Mouse (Mus musculus) embryonic facial prominence, embryonic 13.5 days (tissue): ENCODE results near the gene Pipox. TPM values are rescaled to one million over a fixed set of nuclear protein-coding genes. Genes with fewer than 3 reads are reported as not detected.

Experiments used
- ATAC-seq: fragments of 200-750 bp; cut with Nextera tagmentation; 2 replicates; pipeline ENCODE4 v1.8.0; 2017; ENCODE audit warnings: low read depth; ENCODE audit not compliant: insufficient number of reproducible peaks, insufficient read depth, low FRiP score, low TSS enrichment
- H3K27ac ChIP-seq: fragments of 300-500 bp; sonication (generic); 2 replicates; pipeline ENCODE4 v1.5.1; 2015; ENCODE audit warnings: moderate library complexity, mild to moderate bottlenecking, inconsistent platforms
- H3K27me3 ChIP-seq: fragments of 300-500 bp; sonication (generic); 2 replicates; pipeline ENCODE4 v1.6.1; 2015; ENCODE audit warnings: mild to moderate bottlenecking, inconsistent platforms
- H3K36me3 ChIP-seq: fragments of 300-500 bp; sonication (generic); 2 replicates; pipeline ENCODE4 v1.6.1; 2015; ENCODE audit warnings: mild to moderate bottlenecking, inconsistent platforms
- H3K4me1 ChIP-seq: fragments of 300-500 bp; sonication (generic); 2 replicates; pipeline ENCODE4 v1.6.1; 2015; ENCODE audit warnings: inconsistent platforms
- H3K4me2 ChIP-seq: fragments of 300-500 bp; sonication (generic); 2 replicates; pipeline ENCODE4 v1.6.1; 2015; ENCODE audit warnings: moderate library complexity, mild to moderate bottlenecking, inconsistent platforms
- H3K4me3 ChIP-seq: fragments of 300-500 bp; sonication (generic); 2 replicates; pipeline ENCODE4 v1.5.1; 2015; ENCODE audit warnings: mild to moderate bottlenecking, inconsistent platforms
- H3K9ac ChIP-seq: fragments of 300-500 bp; sonication (generic); 2 replicates; pipeline ENCODE4 v1.6.1; 2015; ENCODE audit warnings: mild to moderate bottlenecking, inconsistent platforms
- H3K9me3 ChIP-seq: fragments of 300-500 bp; sonication (generic); 2 replicates; pipeline ENCODE4 v1.6.1; 2016; ENCODE audit warnings: inconsistent platforms
- WGBS: fragments of 180-500 bp; shearing (Covaris S2); methylation state at CpG from one replicate; pipeline ENCODE4 v1.1.7; 2015; ENCODE audit warnings: mixed read lengths; 5-methylcytosine and 5-hydroxymethylcytosine counted together
- polyA plus RNA-seq: library from polyadenylated mRNA; unstranded; fragments of >200 nt; fragmentation: Nextera tagmentation; extraction: Ambion mirVana; gene quantifications from 2 replicates; pipeline ENCODE4 v1.2.1, GENCODE M21; 2015

The Pipox gene
- polyA plus RNA-seq, 1 experiment from 2014 or later, result 1.1 TPM

- Histone ChIP-seq H3K27me3 (peaks cover 66% of the 10 kb centered on the region), H3K4me1 (peaks cover 12% of the 10 kb centered on the region), H3K9ac (no peak overlapping the region), H3K36me3 (no peaks in the 10 kb centered on the region), H3K4me2 (no peak overlapping the region), H3K9me3 (no peaks in the 10 kb centered on the region), H3K27ac (no peak overlapping the region), H3K4me3 (no peak overlapping the region)
- 20% methylated on average over 9 of the region's 9 CpGs for WGBS
- ATAC-seq, result no peak
Observed at GRCm38 (mm10) chr11:77926666-77927065, 32.8 kb upstream of the Pipox start.

- no peak for ATAC-seq
- no peak overlapping the region for H3K27ac ChIP-seq
- H3K9ac ChIP-seq, result no peak overlapping the region
- H3K9me3 ChIP-seq, result no peaks in the 10 kb centered on the region
- WGBS, result 48% methylated on average over 9 of the region's 9 CpGs
- no peaks in the 10 kb centered on the region for H3K36me3 ChIP-seq
- no peak overlapping the region for H3K4me3 ChIP-seq
- peaks cover 7% of the 10 kb centered on the region for H3K4me1 ChIP-seq
- H3K4me2 ChIP-seq, result no peak overlapping the region
- H3K27me3 ChIP-seq, result peaks cover 60% of the 10 kb centered on the region
Observed at GRCm38 (mm10) chr11:77925836-77926657, 32.2 kb upstream of the Pipox start.

- 73% methylated on average over 4 of the region's 4 CpGs for WGBS
- no peak for ATAC-seq
- Histone ChIP-seq H3K9ac (no peak overlapping the region), H3K4me1 (no peaks in the 10 kb centered on the region), H3K27me3 (peaks cover 42% of the 10 kb centered on the region), H3K4me3 (no peak overlapping the region), H3K4me2 (no peak overlapping the region), H3K9me3 (no peaks in the 10 kb centered on the region), H3K36me3 (no peaks in the 10 kb centered on the region), H3K27ac (no peak overlapping the region)
Observed at GRCm38 (mm10) chr11:77923285-77923684, 29.4 kb upstream of the Pipox start.

GRCm38 (mm10) chr11:77917166-77917565, 23.3 kb upstream of the Pipox start:
- peak; percentile 63; the same call in 1 of the 2 replicates for ATAC-seq
- H3K9me3 ChIP-seq, result no peaks in the 10 kb centered on the region
- no peak overlapping the region for H3K9ac ChIP-seq
- WGBS, result 7% methylated on average over 10 of the region's 10 CpGs
- H3K27ac ChIP-seq, result peak overlapping the region; percentile 76; the same call in 1 of the 2 replicates
- H3K27me3 ChIP-seq, result peaks cover 49% of the 10 kb centered on the region
- peaks cover 34% of the 10 kb centered on the region for H3K4me1 ChIP-seq
- H3K36me3 ChIP-seq, result no peaks in the 10 kb centered on the region
- peak overlapping the region; percentile 40 for H3K4me2 ChIP-seq
- H3K4me3 ChIP-seq, result 0 out of 2 replicates have a peak overlapping the region, but pooled peaks have one; percentile 5

DNA sequence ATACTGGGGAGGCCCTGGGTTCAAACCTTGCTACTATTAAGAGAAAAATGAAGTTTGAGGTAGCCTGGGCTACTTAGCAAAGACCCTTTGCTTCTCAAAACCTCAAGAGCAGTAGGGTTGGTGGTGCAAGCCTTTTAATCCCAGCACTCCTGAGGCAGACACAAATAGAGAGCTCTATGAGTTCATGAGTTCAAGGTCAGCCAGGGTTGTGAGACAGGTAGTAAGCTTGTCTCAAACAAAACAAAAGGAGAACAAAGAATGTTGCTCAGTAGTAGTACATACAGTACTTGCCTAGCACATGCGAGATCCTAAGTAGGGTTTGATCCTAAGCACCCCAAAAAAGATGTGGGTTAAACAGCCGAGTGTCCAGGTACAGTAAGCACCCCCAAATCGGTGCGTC, 22.8 kb upstream of the Pipox start:
- ATAC-seq, result no peak
- Histone ChIP-seq H3K4me1 (peaks cover 37% of the 10 kb centered on the region), H3K4me2 (peak overlapping the region; percentile 40; the same call in 1 of the 2 replicates), H3K4me3 (no peak overlapping the region), H3K36me3 (no peaks in the 10 kb centered on the region), H3K9me3 (no peaks in the 10 kb centered on the region), H3K9ac (no peak overlapping the region), H3K27ac (peak overlapping the region; percentile 76), H3K27me3 (peaks cover 49% of the 10 kb centered on the region)
- 56% methylated on average over 4 of the region's 4 CpGs for WGBS

DNA sequence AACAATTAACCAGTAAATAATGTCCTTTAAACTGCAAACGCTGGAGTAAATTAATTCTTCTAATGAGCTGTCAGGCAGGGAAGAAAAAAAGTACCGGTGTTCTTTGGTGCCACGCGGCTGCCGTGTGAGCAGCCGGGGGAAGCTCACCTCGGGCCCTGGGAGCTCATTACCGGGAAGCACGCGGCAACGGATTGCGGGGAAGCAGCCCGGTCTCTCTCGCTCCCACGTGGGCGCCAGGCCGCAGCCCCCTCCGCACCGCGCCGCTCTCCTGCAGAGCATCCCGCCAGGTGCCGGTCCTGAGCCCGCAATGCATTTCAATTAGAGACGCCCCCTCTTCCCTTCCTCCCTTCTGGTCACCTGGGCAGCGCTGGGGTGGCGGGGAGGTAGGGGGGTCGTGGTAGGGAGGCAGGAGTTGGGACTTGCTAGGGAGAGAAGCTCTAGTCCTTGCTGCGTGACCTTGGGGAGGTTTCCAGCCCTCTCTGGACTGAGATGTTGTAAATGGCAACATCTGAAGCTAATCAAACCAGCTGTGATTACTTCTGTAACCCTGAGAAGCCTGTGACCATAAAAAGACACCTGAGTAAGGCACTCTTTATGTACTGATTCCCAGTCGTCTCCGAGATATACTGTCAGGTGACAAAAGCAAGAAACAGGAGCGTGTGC, 20.8 kb upstream of the Pipox start:
- H3K4me1 ChIP-seq, result peaks cover 46% of the 10 kb centered on the region
- no peak for ATAC-seq
- peak overlapping the region; percentile 51; the same call in 1 of the 2 replicates for H3K9ac ChIP-seq
- WGBS, result 3% methylated on average over 32 of the region's 32 CpGs
- peak overlapping the region; percentile 37 for H3K4me2 ChIP-seq
- H3K36me3 ChIP-seq, result no peaks in the 10 kb centered on the region
- no peaks in the 10 kb centered on the region for H3K9me3 ChIP-seq
- no peak overlapping the region for H3K4me3 ChIP-seq
- H3K27ac ChIP-seq, result no peak overlapping the region
- H3K27me3 ChIP-seq, result peaks cover 46% of the 10 kb centered on the region

DNA sequence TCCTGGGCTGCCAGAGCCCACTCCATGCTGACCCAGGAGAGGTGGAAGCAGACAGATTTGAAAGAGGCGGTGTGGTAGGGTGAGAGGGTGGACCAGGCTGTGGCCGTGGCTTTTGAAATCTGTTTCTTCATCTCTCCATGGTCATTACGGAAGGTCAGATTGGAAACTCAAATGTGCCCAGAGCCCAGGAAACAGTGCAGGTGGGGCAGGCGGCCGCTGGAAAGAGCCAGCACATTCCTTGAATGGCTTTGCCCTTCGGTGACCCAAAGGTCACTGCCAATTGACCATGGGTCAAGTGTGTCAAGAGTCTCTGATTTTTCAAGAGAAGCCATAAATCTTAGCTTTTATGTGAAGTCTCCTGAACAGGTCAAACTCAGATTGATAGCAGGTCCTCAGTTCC, 19.6 kb upstream of the Pipox start:
- H3K27ac ChIP-seq, result no peak overlapping the region
- peaks cover 50% of the 10 kb centered on the region for H3K4me1 ChIP-seq
- H3K4me2 ChIP-seq, result no peak overlapping the region
- WGBS, result 37% methylated on average over 6 of the region's 6 CpGs
- no peak for ATAC-seq
- H3K27me3 ChIP-seq, result peaks cover 44% of the 10 kb centered on the region
- no peak overlapping the region for H3K9ac ChIP-seq
- H3K4me3 ChIP-seq, result no peak overlapping the region
- H3K9me3 ChIP-seq, result no peaks in the 10 kb centered on the region
- H3K36me3 ChIP-seq, result no peaks in the 10 kb centered on the region

DNA sequence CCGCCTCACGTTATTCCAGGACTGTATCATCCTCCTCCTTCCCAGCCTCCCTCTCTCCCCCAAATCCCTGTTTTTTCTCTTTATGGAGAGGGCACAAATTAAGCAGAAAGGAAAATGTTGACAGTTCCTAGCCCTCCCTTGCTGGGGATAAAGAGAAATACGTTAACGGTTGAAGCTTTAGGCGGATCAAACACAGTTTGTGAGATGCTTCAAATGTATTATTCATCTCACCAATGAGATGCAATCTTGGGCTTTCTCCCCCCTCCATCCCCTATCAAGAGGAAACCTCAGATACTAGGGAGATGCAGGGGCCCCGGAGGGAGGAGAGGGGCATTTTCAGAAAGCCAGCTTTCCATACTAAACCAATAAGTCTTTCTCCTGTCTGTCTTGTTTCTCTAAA, 15.9 kb upstream of the Pipox start:
- 23% methylated on average over 6 of the region's 6 CpGs for WGBS
- Histone ChIP-seq H3K36me3 (no peaks in the 10 kb centered on the region), H3K27me3 (peaks cover 36% of the 10 kb centered on the region), H3K4me3 (no peak overlapping the region), H3K9me3 (no peaks in the 10 kb centered on the region), H3K9ac (no peak overlapping the region), H3K4me1 (peaks cover 35% of the 10 kb centered on the region), H3K27ac (no peak overlapping the region), H3K4me2 (no peak overlapping the region)
- ATAC-seq, result no peak

DNA sequence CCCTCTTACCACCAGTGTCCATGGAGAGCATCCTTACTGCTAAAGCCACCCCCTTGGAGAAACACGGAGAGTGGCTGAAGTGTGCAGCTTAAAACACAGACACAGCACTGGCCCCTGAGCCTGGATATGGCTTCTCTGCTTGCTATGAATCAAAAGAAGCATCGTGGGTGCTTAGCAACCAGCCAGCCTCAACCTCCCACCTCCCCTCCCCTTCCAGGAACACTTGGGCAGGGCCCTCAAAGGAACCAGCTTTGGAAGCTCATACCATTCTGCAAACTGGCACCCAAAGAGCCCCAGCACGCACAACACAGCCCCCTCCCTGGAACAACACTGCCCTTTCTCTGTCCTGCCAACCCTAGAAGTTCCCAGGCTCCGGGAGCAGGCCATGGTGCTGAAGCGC, 15.5 kb upstream of the Pipox start:
- H3K36me3 ChIP-seq, result no peaks in the 10 kb centered on the region
- ATAC-seq, result no peak
- H3K4me1 ChIP-seq, result peaks cover 31% of the 10 kb centered on the region
- H3K9me3 ChIP-seq, result no peaks in the 10 kb centered on the region
- H3K4me2 ChIP-seq, result no peak overlapping the region
- H3K27me3 ChIP-seq, result peaks cover 32% of the 10 kb centered on the region
- 30% methylated on average over 5 of the region's 5 CpGs for WGBS
- no peak overlapping the region for H3K4me3 ChIP-seq
- no peak overlapping the region for H3K9ac ChIP-seq
- no peak overlapping the region for H3K27ac ChIP-seq

- Histone ChIP-seq H3K4me2 (no peak overlapping the region), H3K27ac (no peak overlapping the region), H3K9ac (no peak overlapping the region), H3K4me3 (no peak overlapping the region), H3K4me1 (peaks cover 38% of the 10 kb centered on the region), H3K36me3 (no peaks in the 10 kb centered on the region), H3K27me3 (peaks cover 25% of the 10 kb centered on the region), H3K9me3 (no peaks in the 10 kb centered on the region)
- 85% methylated on average over 4 of the region's 4 CpGs for WGBS
- ATAC-seq, result no peak
Observed at GRCm38 (mm10) chr11:77908468-77908867, 14.6 kb upstream of the Pipox start.

- H3K4me3 ChIP-seq, result no peak overlapping the region
- H3K4me2 ChIP-seq, result peak overlapping the region; percentile 32
- 17% methylated on average over 9 of the region's 9 CpGs for WGBS
- peak overlapping the region; percentile 36; the same call in 1 of the 2 replicates for H3K9ac ChIP-seq
- no peak for ATAC-seq
- H3K9me3 ChIP-seq, result no peaks in the 10 kb centered on the region
- H3K36me3 ChIP-seq, result no peaks in the 10 kb centered on the region
- H3K4me1 ChIP-seq, result peaks cover 36% of the 10 kb centered on the region
- H3K27ac ChIP-seq, result no peak overlapping the region
- peaks cover 19% of the 10 kb centered on the region; the same call in 1 of the 2 replicates for H3K27me3 ChIP-seq
Observed at GRCm38 (mm10) chr11:77906747-77907174, 12.9 kb upstream of the Pipox start.
